Mouse (Mus musculus): ENCODE results near the gene 5031439G07Rik. TPM values are rescaled to one million over a fixed set of nuclear protein-coding genes. Genes with fewer than 3 reads are reported as not detected.
"Not testable (repeated sequence)": the region's sequence is repeated elsewhere in the genome, so short reads cannot be mapped to it uniquely, and the experiment has no call there.

The 5031439G07Rik gene
- polyA plus RNA-seq (2015; fragmentation: Nextera tagmentation; extraction: Ambion mirVana), result 22.1 and 27.7 TPM in 2 replicates

- WGBS, result 2% methylated on average over 52 of the region's 59 CpGs
- H3K27me3 ChIP-seq, result no peaks in the 10 kb centered on the region
- H3K27ac ChIP-seq (replicated peaks), result peak within 1 kb of the TSS; percentile 79
- H3K9me3 ChIP-seq, result no peaks in the 10 kb centered on the region
- H3K9ac ChIP-seq (replicated peaks), result peak within 1 kb of the TSS; percentile 89
- no peaks in the 10 kb centered on the region for H3K36me3 ChIP-seq
- H3K4me2 ChIP-seq (replicated peaks), result peak within 1 kb of the TSS; percentile 69
- H3K4me1 ChIP-seq, result peaks cover 50% of the 10 kb centered on the region
- ATAC-seq (replicated peaks), result peak; percentile 89
- H3K4me3 ChIP-seq, result peak within 1 kb of the TSS; percentile 85
Observed at GRCm38 (mm10) chr15:84987874-84988825, at the start of gene 5031439G07Rik. Gene 5031439G07Rik (minus strand): TSS chr15:84988551.

GRCm38 (mm10) chr15:85037343-85037690, 49.0 kb upstream of the 5031439G07Rik start:
- 9% methylated on average over 8 of the region's 8 CpGs for WGBS
- Histone ChIP-seq H3K9ac (replicated peaks) (peak overlapping the region; percentile 91), H3K4me3 (peak overlapping the region; percentile 89), H3K27me3 (0 out of 2 replicates have a peak, but pooled peaks cover 5% of the 10 kb centered on the region), H3K36me3 (no peaks in the 10 kb centered on the region), H3K27ac (replicated peaks) (peak overlapping the region; percentile 42; the same call in 1 of the 2 replicates), H3K9me3 (no peaks in the 10 kb centered on the region), H3K4me2 (replicated peaks) (peak overlapping the region; percentile 89), H3K4me1 (peaks cover 42% of the 10 kb centered on the region)
- ATAC-seq (replicated peaks), result peak; percentile 3; the same call in 1 of the 2 replicates

GRCm38 (mm10) chr15:85036566-85037342, 48.4 kb upstream of the 5031439G07Rik start:
- Histone ChIP-seq H3K4me1 (peaks cover 36% of the 10 kb centered on the region), H3K9me3 (no peaks in the 10 kb centered on the region), H3K9ac (replicated peaks) (peak overlapping the region; percentile 91), H3K27me3 (0 out of 2 replicates have a peak, but pooled peaks cover 5% of the 10 kb centered on the region), H3K4me3 (peak overlapping the region; percentile 89), H3K36me3 (no peaks in the 10 kb centered on the region), H3K27ac (replicated peaks) (peak overlapping the region; percentile 78), H3K4me2 (replicated peaks) (peak overlapping the region; percentile 89)
- under 1% methylated on average over 50 of the region's 75 CpGs for WGBS
- peak; percentile 96 for ATAC-seq (replicated peaks)

- H3K4me1 ChIP-seq, result peaks cover 23% of the 10 kb centered on the region
- 49% methylated on average over 7 of the region's 7 CpGs for WGBS
- not testable (repeated sequence) for H3K4me2 ChIP-seq (replicated peaks); H3K9ac ChIP-seq (replicated peaks); ATAC-seq (replicated peaks); H3K27ac ChIP-seq (replicated peaks); H3K9me3 ChIP-seq; H3K4me3 ChIP-seq; H3K36me3 ChIP-seq; H3K27me3 ChIP-seq
Observed at GRCm38 (mm10) chr15:85033916-85034315, 45.6 kb upstream of the 5031439G07Rik start.

- no peak overlapping the region for H3K27ac ChIP-seq (replicated peaks)
- no peak overlapping the region for H3K4me2 ChIP-seq (replicated peaks)
- H3K27me3 ChIP-seq, result 0 out of 2 replicates have a peak, but pooled peaks cover 5% of the 10 kb centered on the region
- H3K4me1 ChIP-seq, result peaks cover 6% of the 10 kb centered on the region
- no peak for ATAC-seq (replicated peaks)
- H3K9me3 ChIP-seq, result no peaks in the 10 kb centered on the region
- no peak overlapping the region for H3K4me3 ChIP-seq
- 36% methylated on average over 3 of the region's 3 CpGs for WGBS
- no peaks in the 10 kb centered on the region for H3K36me3 ChIP-seq
- H3K9ac ChIP-seq (replicated peaks), result no peak overlapping the region
Observed at GRCm38 (mm10) chr15:85031866-85032265, 43.5 kb upstream of the 5031439G07Rik start.

GRCm38 (mm10) chr15:85030643-85031042, 42.3 kb upstream of the 5031439G07Rik start:
- H3K9me3 ChIP-seq; H3K36me3 ChIP-seq; H3K4me3 ChIP-seq; H3K27me3 ChIP-seq; ATAC-seq (replicated peaks); H3K9ac ChIP-seq (replicated peaks); H3K4me2 ChIP-seq (replicated peaks); H3K4me1 ChIP-seq; H3K27ac ChIP-seq (replicated peaks): not testable (repeated sequence)
- 81% methylated on average over 1 of the region's 1 CpGs for WGBS

- WGBS, result 41% methylated on average over 1 of the region's 1 CpGs
- not testable (repeated sequence) for H3K4me2 ChIP-seq (replicated peaks); H3K9me3 ChIP-seq
Observed at GRCm38 (mm10) chr15:85028648-85029047, 40.3 kb upstream of the 5031439G07Rik start, which contains the start of gene Fam118a. Gene Fam118a (plus strand): TSS chr15:85028948.

GRCm38 (mm10) chr15:85027740-85028139, 39.4 kb upstream of the 5031439G07Rik start:
- no peak overlapping the region for H3K27ac ChIP-seq (replicated peaks)
- no peak overlapping the region for H3K9ac ChIP-seq (replicated peaks)
- WGBS, result 25% methylated on average over 4 of the region's 4 CpGs
- no peaks in the 10 kb centered on the region for H3K36me3 ChIP-seq
- no peak overlapping the region for H3K4me2 ChIP-seq (replicated peaks)
- no peaks in the 10 kb centered on the region for H3K9me3 ChIP-seq
- H3K4me3 ChIP-seq, result no peak overlapping the region
- no peak for ATAC-seq (replicated peaks)
- H3K4me1 ChIP-seq, result no peaks in the 10 kb centered on the region
- no peaks in the 10 kb centered on the region for H3K27me3 ChIP-seq

More at GRCm38 (mm10) chr15:85028648-85029047, 40.3 kb upstream of the 5031439G07Rik start, which contains the start of gene Fam118a:
- H3K4me1 ChIP-seq; H3K4me3 ChIP-seq; H3K36me3 ChIP-seq; ATAC-seq (replicated peaks); H3K27ac ChIP-seq (replicated peaks); H3K27me3 ChIP-seq; H3K9ac ChIP-seq (replicated peaks): not testable (repeated sequence)

- no peaks in the 10 kb centered on the region for H3K9me3 ChIP-seq
- 84% methylated on average over 4 of the region's 4 CpGs for WGBS
- H3K27ac ChIP-seq (replicated peaks), result no peak overlapping the region
- ATAC-seq (replicated peaks), result no peak
- no peak overlapping the region for H3K4me2 ChIP-seq (replicated peaks)
- no peak overlapping the region for H3K9ac ChIP-seq (replicated peaks)
- no peaks in the 10 kb centered on the region for H3K4me1 ChIP-seq
- H3K36me3 ChIP-seq, result no peaks in the 10 kb centered on the region
- H3K27me3 ChIP-seq, result no peaks in the 10 kb centered on the region
- no peak overlapping the region for H3K4me3 ChIP-seq
Observed at GRCm38 (mm10) chr15:85026197-85026596, 37.8 kb upstream of the 5031439G07Rik start.

- Histone ChIP-seq H3K4me2 (replicated peaks) (no peak overlapping the region), H3K27ac (replicated peaks) (no peak overlapping the region), H3K4me1 (0 out of 2 replicates have a peak, but pooled peaks cover under 1% of the 10 kb centered on the region), H3K9me3 (no peaks in the 10 kb centered on the region), H3K27me3 (no peaks in the 10 kb centered on the region), H3K4me3 (no peak overlapping the region), H3K36me3 (no peaks in the 10 kb centered on the region), H3K9ac (replicated peaks) (no peak overlapping the region)
- WGBS, result 75% methylated on average over 4 of the region's 4 CpGs
- no peak for ATAC-seq (replicated peaks)
Observed at GRCm38 (mm10) chr15:85022211-85022610, 33.9 kb upstream of the 5031439G07Rik start.

GRCm38 (mm10) chr15:85016951-85017664, 28.8 kb upstream of the 5031439G07Rik start, which contains the start of gene Upk3a:
Gene Upk3a (plus strand): TSS chr15:85017141.
- peak within 1 kb of the TSS; percentile 77 for H3K27ac ChIP-seq (replicated peaks)
- H3K36me3 ChIP-seq, result no peaks in the 10 kb centered on the region
- H3K27me3 ChIP-seq, result no peaks in the 10 kb centered on the region
- H3K4me2 ChIP-seq (replicated peaks), result peak within 1 kb of the TSS; percentile 16; the same call in 1 of the 2 replicates
- 0 out of 2 replicates have a peak, but pooled peaks have one; percentile 11 for ATAC-seq (replicated peaks)
- WGBS, result 8% methylated on average over 21 of the region's 21 CpGs
- no peaks in the 10 kb centered on the region for H3K9me3 ChIP-seq
- no peak within 1 kb of the TSS for H3K9ac ChIP-seq (replicated peaks)
- peaks cover 13% of the 10 kb centered on the region for H3K4me1 ChIP-seq
- no peak within 1 kb of the TSS for H3K4me3 ChIP-seq

Measured in forebrain, embryonic 15.5 days (tissue).